Mouse (Mus musculus): ENCODE measurements at regions not wholly inside any gene's neighbourhood (a gene's known extent, or its start where the extent isn't known, plus 50 kb on each side); places are given as distances from the start of the nearest gene placed in this dataset.

- Histone ChIP-seq H3K9ac (replicated peaks; ENCODE audit: low read depth, low read length) (no peak overlapping the region), H3K27me3 (ENCODE audit: control insufficient read depth, insufficient read depth, low read length) (no peaks in the 10 kb centered on the region), H3K4me1 (ENCODE audit: control insufficient read depth, insufficient read depth, low read length) (no peaks in the 10 kb centered on the region), H3K4me2 (ENCODE audit: low read depth, low read length) (no peak overlapping the region), H3K27ac (ENCODE audit: low read depth, low read length) (no peak overlapping the region), H3K36me3 (ENCODE audit: control insufficient read depth, insufficient read depth, low read length) (no peaks in the 10 kb centered on the region), H3K4me3 (ENCODE audit: low read depth, low read length) (no peak overlapping the region), H3K9me3 (ENCODE audit: control insufficient read depth, low read length) (no peaks in the 10 kb centered on the region)
- ATAC-seq (ENCODE audit: low read depth), result no peak
- WGBS, result 63% methylated on average over 5 of the region's 5 CpGs
Measured at GRCm38 (mm10) chr12:16181599-16181998, 364.9 kb upstream of the Trib2 start.

GRCm38 (mm10) chr12:16179897-16180296 is 363.2 kb upstream of the Trib2 start:
- H3K36me3 ChIP-seq (ENCODE audit: control insufficient read depth, insufficient read depth, low read length), result no peaks in the 10 kb centered on the region
- WGBS, result 85% methylated on average over 2 of the region's 2 CpGs
- no peak for ATAC-seq (ENCODE audit: low read depth)
- H3K4me1 ChIP-seq (ENCODE audit: control insufficient read depth, insufficient read depth, low read length), result no peaks in the 10 kb centered on the region
- no peak overlapping the region for H3K4me3 ChIP-seq (ENCODE audit: low read depth, low read length)
- H3K27me3 ChIP-seq (ENCODE audit: control insufficient read depth, insufficient read depth, low read length), result no peaks in the 10 kb centered on the region
- H3K9ac ChIP-seq (replicated peaks; ENCODE audit: low read depth, low read length), result no peak overlapping the region
- H3K9me3 ChIP-seq (ENCODE audit: control insufficient read depth, low read length), result no peaks in the 10 kb centered on the region
- H3K4me2 ChIP-seq (ENCODE audit: low read depth, low read length), result no peak overlapping the region
- H3K27ac ChIP-seq (ENCODE audit: low read depth, low read length), result no peak overlapping the region

DNA sequence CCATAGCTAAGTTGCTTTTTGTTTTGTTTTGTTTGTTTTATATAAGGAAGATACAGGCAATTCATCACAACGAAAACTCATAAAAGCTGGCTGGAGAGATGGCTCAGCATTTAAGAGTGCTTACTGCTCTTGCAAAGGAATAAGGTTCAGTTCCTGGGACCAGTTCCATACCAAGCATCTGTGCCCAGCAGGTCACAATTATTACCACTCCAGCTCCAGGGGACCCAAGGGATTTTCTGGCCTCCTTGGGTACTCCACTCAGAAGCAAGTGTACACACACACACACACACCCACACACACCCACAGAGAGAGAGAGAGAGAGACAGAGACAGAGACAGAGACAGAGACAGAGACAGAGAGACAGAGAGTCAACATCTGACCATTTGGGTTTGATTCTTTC is 359.6 kb upstream of the Trib2 start:
- no peaks in the 10 kb centered on the region for H3K4me1 ChIP-seq (ENCODE audit: control insufficient read depth, insufficient read depth, low read length)
- H3K36me3 ChIP-seq (ENCODE audit: control insufficient read depth, insufficient read depth, low read length), result no peaks in the 10 kb centered on the region
- no peaks in the 10 kb centered on the region for H3K9me3 ChIP-seq (ENCODE audit: control insufficient read depth, low read length)
- H3K4me3 ChIP-seq (ENCODE audit: low read depth, low read length), result no peak overlapping the region
- H3K27me3 ChIP-seq (ENCODE audit: control insufficient read depth, insufficient read depth, low read length), result no peaks in the 10 kb centered on the region
- no peak overlapping the region for H3K9ac ChIP-seq (replicated peaks; ENCODE audit: low read depth, low read length)
- WGBS, result 83% methylated on average over 1 of the region's 1 CpGs
- no peak for ATAC-seq (ENCODE audit: low read depth)
- H3K4me2 ChIP-seq (ENCODE audit: low read depth, low read length), result no peak overlapping the region
- H3K27ac ChIP-seq (ENCODE audit: low read depth, low read length), result no peak overlapping the region

- Histone ChIP-seq H3K9me3 (ENCODE audit: control insufficient read depth, low read length) (no peaks in the 10 kb centered on the region), H3K4me2 (ENCODE audit: low read depth, low read length) (no peak overlapping the region), H3K36me3 (ENCODE audit: control insufficient read depth, insufficient read depth, low read length) (no peaks in the 10 kb centered on the region), H3K27me3 (ENCODE audit: control insufficient read depth, insufficient read depth, low read length) (no peaks in the 10 kb centered on the region), H3K27ac (ENCODE audit: low read depth, low read length) (no peak overlapping the region), H3K4me3 (ENCODE audit: low read depth, low read length) (no peak overlapping the region), H3K9ac (replicated peaks; ENCODE audit: low read depth, low read length) (no peak overlapping the region), H3K4me1 (ENCODE audit: control insufficient read depth, insufficient read depth, low read length) (no peaks in the 10 kb centered on the region)
- ATAC-seq (ENCODE audit: low read depth), result no peak
- 74% methylated on average over 2 of the region's 2 CpGs for WGBS
Measured at GRCm38 (mm10) chr12:16172176-16172575, 355.5 kb upstream of the Trib2 start.

DNA sequence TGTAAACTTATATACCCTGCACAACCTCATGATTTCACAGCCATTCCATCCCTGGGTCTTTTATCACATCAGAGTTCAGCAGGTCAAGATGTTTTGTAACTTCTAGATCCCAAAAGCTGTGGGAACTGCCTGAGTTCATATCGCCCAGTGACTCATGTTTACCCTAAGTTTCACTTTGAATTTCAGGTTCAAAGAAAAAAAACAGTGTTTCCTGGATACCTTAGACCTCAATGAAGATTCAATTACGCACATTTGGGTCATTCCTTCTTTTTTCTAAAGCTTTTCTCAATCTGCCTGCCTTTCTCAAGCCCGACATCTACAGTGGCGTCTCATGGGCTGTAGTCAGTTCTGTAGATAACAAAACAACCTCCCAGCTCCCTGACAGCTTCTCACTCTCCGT is 354.9 kb upstream of the Trib2 start:
- no peaks in the 10 kb centered on the region for H3K27me3 ChIP-seq (ENCODE audit: control insufficient read depth, insufficient read depth, low read length)
- no peaks in the 10 kb centered on the region for H3K9me3 ChIP-seq (ENCODE audit: control insufficient read depth, low read length)
- no peak overlapping the region for H3K27ac ChIP-seq (ENCODE audit: low read depth, low read length)
- ATAC-seq (ENCODE audit: low read depth), result no peak
- H3K4me1 ChIP-seq (ENCODE audit: control insufficient read depth, insufficient read depth, low read length), result no peaks in the 10 kb centered on the region
- no peak overlapping the region for H3K9ac ChIP-seq (replicated peaks; ENCODE audit: low read depth, low read length)
- 77% methylated on average over 5 of the region's 5 CpGs for WGBS
- H3K4me2 ChIP-seq (ENCODE audit: low read depth, low read length), result no peak overlapping the region
- no peak overlapping the region for H3K4me3 ChIP-seq (ENCODE audit: low read depth, low read length)
- no peaks in the 10 kb centered on the region for H3K36me3 ChIP-seq (ENCODE audit: control insufficient read depth, insufficient read depth, low read length)

GRCm38 (mm10) chr12:16169781-16170535 is 353.2 kb upstream of the Trib2 start:
- H3K9me3 ChIP-seq (ENCODE audit: control insufficient read depth, low read length), result no peaks in the 10 kb centered on the region
- 86% methylated on average over 7 of the region's 7 CpGs for WGBS
- H3K36me3 ChIP-seq (ENCODE audit: control insufficient read depth, insufficient read depth, low read length), result no peaks in the 10 kb centered on the region
- H3K4me3 ChIP-seq (ENCODE audit: low read depth, low read length), result no peak overlapping the region
- H3K27ac ChIP-seq (ENCODE audit: low read depth, low read length), result no peak overlapping the region
- no peak overlapping the region for H3K4me2 ChIP-seq (ENCODE audit: low read depth, low read length)
- H3K4me1 ChIP-seq (ENCODE audit: control insufficient read depth, insufficient read depth, low read length), result no peaks in the 10 kb centered on the region
- no peak overlapping the region for H3K9ac ChIP-seq (replicated peaks; ENCODE audit: low read depth, low read length)
- H3K27me3 ChIP-seq (ENCODE audit: control insufficient read depth, insufficient read depth, low read length), result no peaks in the 10 kb centered on the region
- ATAC-seq (ENCODE audit: low read depth), result no peak

DNA sequence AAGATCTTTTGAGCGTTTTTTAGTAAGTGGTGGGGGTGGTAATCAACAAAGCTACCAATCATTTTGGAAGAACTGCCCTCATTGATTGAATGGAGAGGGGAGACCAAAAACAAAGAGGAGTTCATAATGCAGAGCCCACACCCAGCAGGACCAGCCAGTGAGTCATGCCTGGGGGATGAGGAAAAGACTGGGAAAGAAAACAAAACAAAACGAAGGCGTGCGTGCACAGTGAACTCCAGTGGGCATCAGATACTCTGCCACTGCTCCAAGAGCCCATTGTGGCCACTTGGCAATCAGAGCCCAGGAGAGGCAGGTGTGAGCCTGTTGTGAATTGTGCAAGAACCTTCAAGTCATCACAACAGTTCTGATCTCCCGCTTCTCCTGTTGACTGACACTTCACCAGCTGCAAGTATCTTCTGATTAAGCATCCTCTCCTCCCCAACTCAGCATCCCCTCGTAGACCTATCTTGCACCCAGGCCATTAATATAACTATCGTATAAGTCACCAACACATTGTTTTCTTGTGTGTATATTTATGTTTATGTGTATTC is 351.1 kb upstream of the Trib2 start:
- Histone ChIP-seq H3K36me3 (ENCODE audit: control insufficient read depth, insufficient read depth, low read length) (no peaks in the 10 kb centered on the region), H3K9ac (replicated peaks; ENCODE audit: low read depth, low read length) (no peak overlapping the region), H3K4me3 (ENCODE audit: low read depth, low read length) (no peak overlapping the region), H3K9me3 (ENCODE audit: control insufficient read depth, low read length) (no peaks in the 10 kb centered on the region), H3K4me1 (ENCODE audit: control insufficient read depth, insufficient read depth, low read length) (no peaks in the 10 kb centered on the region), H3K27ac (ENCODE audit: low read depth, low read length) (no peak overlapping the region), H3K4me2 (ENCODE audit: low read depth, low read length) (no peak overlapping the region), H3K27me3 (ENCODE audit: control insufficient read depth, insufficient read depth, low read length) (no peaks in the 10 kb centered on the region)
- no peak for ATAC-seq (ENCODE audit: low read depth)
- WGBS, result 69% methylated on average over 7 of the region's 7 CpGs

GRCm38 (mm10) chr12:16165126-16165525 is 348.4 kb upstream of the Trib2 start:
- H3K27me3 ChIP-seq (ENCODE audit: control insufficient read depth, insufficient read depth, low read length), result no peaks in the 10 kb centered on the region
- no peak overlapping the region for H3K4me2 ChIP-seq (ENCODE audit: low read depth, low read length)
- H3K4me3 ChIP-seq (ENCODE audit: low read depth, low read length), result no peak overlapping the region
- no peak overlapping the region for H3K27ac ChIP-seq (ENCODE audit: low read depth, low read length)
- no peak for ATAC-seq (ENCODE audit: low read depth)
- no peaks in the 10 kb centered on the region for H3K4me1 ChIP-seq (ENCODE audit: control insufficient read depth, insufficient read depth, low read length)
- 82% methylated on average over 4 of the region's 4 CpGs for WGBS
- no peaks in the 10 kb centered on the region for H3K9me3 ChIP-seq (ENCODE audit: control insufficient read depth, low read length)
- no peaks in the 10 kb centered on the region for H3K36me3 ChIP-seq (ENCODE audit: control insufficient read depth, insufficient read depth, low read length)
- H3K9ac ChIP-seq (replicated peaks; ENCODE audit: low read depth, low read length), result no peak overlapping the region

DNA sequence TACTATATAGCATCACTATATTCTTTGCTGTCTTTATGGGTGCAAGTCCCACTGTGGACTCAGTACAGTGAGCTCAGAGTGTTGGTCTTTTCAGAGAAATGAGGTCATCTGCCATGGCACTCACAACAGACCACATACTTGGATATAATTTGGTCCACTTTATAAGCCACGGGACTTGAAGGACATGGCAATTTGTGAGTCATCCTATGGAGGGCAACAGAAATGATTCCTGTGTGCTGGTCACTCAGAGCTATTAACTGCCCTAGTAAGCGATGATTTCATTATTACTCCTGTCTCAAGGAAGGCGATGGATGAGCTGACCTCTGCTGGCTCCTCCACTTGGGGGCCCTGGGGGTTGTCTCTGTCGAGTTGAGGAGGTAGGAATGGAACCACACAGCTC is 345.2 kb upstream of the Trib2 start:
- H3K4me1 ChIP-seq (ENCODE audit: control insufficient read depth, insufficient read depth, low read length), result no peaks in the 10 kb centered on the region
- no peak overlapping the region for H3K27ac ChIP-seq (ENCODE audit: low read depth, low read length)
- H3K9me3 ChIP-seq (ENCODE audit: control insufficient read depth, low read length), result no peaks in the 10 kb centered on the region
- ATAC-seq (ENCODE audit: low read depth), result no peak
- WGBS, result 64% methylated on average over 4 of the region's 4 CpGs
- H3K36me3 ChIP-seq (ENCODE audit: control insufficient read depth, insufficient read depth, low read length), result no peaks in the 10 kb centered on the region
- no peaks in the 10 kb centered on the region for H3K27me3 ChIP-seq (ENCODE audit: control insufficient read depth, insufficient read depth, low read length)
- H3K9ac ChIP-seq (replicated peaks; ENCODE audit: low read depth, low read length), result no peak overlapping the region
- no peak overlapping the region for H3K4me3 ChIP-seq (ENCODE audit: low read depth, low read length)
- H3K4me2 ChIP-seq (ENCODE audit: low read depth, low read length), result no peak overlapping the region

All from neural tube, embryonic 14.5 days (tissue).